Mouse (Mus musculus): ENCODE measurements around the gene Dctn3. TPM values are rescaled to one million over a fixed set of nuclear protein-coding genes. Genes with fewer than 3 reads are reported as not detected.

Dctn3 gene
- polyA plus RNA-seq, 1 experiment from 2014 or later, result 119 TPM

Other genes starting within 250 kb of the Dctn3 start
- 9.7 and 11.4 TPM in 2 replicates for gene AI464131, start 220.1 kb downstream of the Dctn3 start, polyA plus RNA-seq (2014; fragmentation: Nextera tagmentation; extraction: Ambion mirVana)
- gene 1110017D15Rik, start 205.8 kb downstream of the Dctn3 start, polyA plus RNA-seq (2014; fragmentation: Nextera tagmentation; extraction: Ambion mirVana), result 6.3 and 6.4 TPM in 2 replicates
- gene Fam219a, start 153.6 kb downstream of the Dctn3 start, polyA plus RNA-seq (2014; fragmentation: Nextera tagmentation; extraction: Ambion mirVana), result 2.3 and 4.3 TPM in 2 replicates
- gene Dnaic1, start 153.4 kb downstream of the Dctn3 start, polyA plus RNA-seq (2014; fragmentation: Nextera tagmentation; extraction: Ambion mirVana), result 0.21 and 1.5 TPM in 2 replicates
- gene Enho, start 82.8 kb downstream of the Dctn3 start, polyA plus RNA-seq (2014; fragmentation: Nextera tagmentation; extraction: Ambion mirVana), result 19.9 and 24.5 TPM in 2 replicates
- 8.8 and 9.8 TPM in 2 replicates for gene Cntfr, start 26.1 kb downstream of the Dctn3 start, polyA plus RNA-seq (2014; fragmentation: Nextera tagmentation; extraction: Ambion mirVana)
- 199 and 201 TPM in 2 replicates for gene Il11ra1, start 23.2 kb downstream of the Dctn3 start, polyA plus RNA-seq (2014; fragmentation: Nextera tagmentation; extraction: Ambion mirVana)
- 89.4 and 101 TPM in 2 replicates for gene Rpp25l, start 9.6 kb downstream of the Dctn3 start, polyA plus RNA-seq (2014; fragmentation: Nextera tagmentation; extraction: Ambion mirVana)
- gene Arid3c, start 8.0 kb upstream of the Dctn3 start, polyA plus RNA-seq (2014; fragmentation: Nextera tagmentation; extraction: Ambion mirVana), result 0.42 TPM in 1 of 2 replicates, not detected in the other
- 35.1 and 37.5 TPM in 2 replicates for gene Galt, start 32.1 kb upstream of the Dctn3 start, polyA plus RNA-seq (2014; fragmentation: Nextera tagmentation; extraction: Ambion mirVana)
- gene Sigmar1, start 33.0 kb upstream of the Dctn3 start, polyA plus RNA-seq (2014; fragmentation: Nextera tagmentation; extraction: Ambion mirVana), result 73.4 and 83.8 TPM in 2 replicates
- gene Ccl27a, start 51.1 kb upstream of the Dctn3 start, polyA plus RNA-seq (2014; fragmentation: Nextera tagmentation; extraction: Ambion mirVana), result 47.7 and 49.3 TPM in 2 replicates
- gene Gm21541, start 180.4 kb upstream of the Dctn3 start, polyA plus RNA-seq (2014; fragmentation: Nextera tagmentation; extraction: Ambion mirVana), result 5.2 and 9.4 TPM in 2 replicates
- gene Gm20878, start 218.4 kb upstream of the Dctn3 start, polyA plus RNA-seq (2014; fragmentation: Nextera tagmentation; extraction: Ambion mirVana), result 1.5 and 2.0 TPM in 2 replicates
- not detected in 2 replicates for gene Fam205a4, start 242.9 kb upstream of the Dctn3 start, polyA plus RNA-seq (2014; fragmentation: Nextera tagmentation; extraction: Ambion mirVana)

Data from embryonic facial prominence, embryonic 11.5 days (tissue).